Mouse (Mus musculus) forebrain, postnatal 0 days (tissue): ENCODE data around the gene Kctd19. TPM values are rescaled to one million over a fixed set of nuclear protein-coding genes. Genes with fewer than 3 reads are reported as not detected.

Source experiments
- ATAC-seq: fragments of 200-750 bp; cut with Nextera tagmentation; 2 replicates; pipeline ENCODE4 v1.8.0; 2017; ENCODE audit warnings: mild to moderate bottlenecking, moderate library complexity
- DNase-seq: peaks from one replicate; pipeline ENCODE4 v3.0.0-alpha.2; 2015
- H3K27ac ChIP-seq: fragments of 300-500 bp; sonication (generic); 2 replicates; pipeline ENCODE4 v1.5.1; 2014; ENCODE audit warnings: low read depth, mild to moderate bottlenecking, antibody characterized with exemption, low read length, moderate library complexity, mixed read lengths
- H3K27me3 ChIP-seq: fragments of 300-500 bp; sonication (generic); 2 replicates; pipeline ENCODE4 v1.6.1; 2014; ENCODE audit warnings: mild to moderate bottlenecking, low read length, mixed read lengths; ENCODE audit not compliant: insufficient read depth
- H3K36me3 ChIP-seq: fragments of 300-500 bp; sonication (generic); 2 replicates; pipeline ENCODE4 v1.6.1; 2014; ENCODE audit warnings: mild to moderate bottlenecking, moderate library complexity; ENCODE audit not compliant: insufficient read depth
- H3K4me1 ChIP-seq: fragments of 300-500 bp; sonication (generic); 2 replicates; pipeline ENCODE4 v1.6.1; 2014; ENCODE audit warnings: antibody characterized with exemption; ENCODE audit not compliant: insufficient read depth
- H3K4me2 ChIP-seq: fragments of 300-500 bp; sonication (generic); 2 replicates; pipeline ENCODE4 v1.6.1; 2014; ENCODE audit warnings: low read depth, mild to moderate bottlenecking, moderate library complexity
- H3K4me3 ChIP-seq: fragments of 300-500 bp; sonication (generic); 2 replicates; pipeline ENCODE4 v1.5.1; 2014; ENCODE audit warnings: low read depth, low read length, mixed read lengths
- H3K9ac ChIP-seq: fragments of 300-500 bp; sonication (generic); 2 replicates; pipeline ENCODE4 v1.6.1; 2014; ENCODE audit warnings: mild to moderate bottlenecking
- H3K9me3 ChIP-seq: fragments of 300-500 bp; sonication (generic); 2 replicates; pipeline ENCODE4 v1.6.1; 2016; ENCODE audit warnings: low read length
- CTCF ChIP-seq: sonication (generic); IDR thresholded peaks from 2 replicates; pipeline ENCODE4 v1.5.1; 2016; ENCODE audit warnings: antibody characterized with exemption, control low read depth, low read depth
- WGBS: fragments of 180-500 bp; shearing (Covaris S2); extraction: QIAGEN DNeasy Blood & Tissue Kit; methylation state at CpG from one replicate; pipeline ENCODE4 v1.1.7; 2014; 5-methylcytosine and 5-hydroxymethylcytosine counted together
- polyA plus RNA-seq: library from polyadenylated mRNA; unstranded; fragments of >200 nt; fragmentation: Nextera tagmentation; extraction: Ambion mirVana; gene quantifications from 2 replicates; pipeline ENCODE4 v1.2.1, GENCODE M21; 2015
- total RNA-seq: library from RNA; depleted of rRNA; stranded (reverse); fragments of >200 nt; gene quantifications from 2 replicates; pipeline ENCODE4 v1.2.3, GENCODE M21; 2014; rRNA removed

The Kctd19 gene
- total RNA-seq (0.10 and 0.15 TPM in 2 replicates), polyA plus RNA-seq (0.16 and 0.19 TPM in 2 replicates)

GRCm38 (mm10) chr8:105413391-105413790, at the start of gene Kctd19, which contains the start of gene Lrrc36:
TSS of gene Kctd19 (minus strand) at chr8:105413502.
TSS of gene Lrrc36 (plus strand) at chr8:105413571.
- Histone ChIP-seq H3K4me3 (peak within 1 kb of the TSS; percentile 18), H3K27ac (no peak within 1 kb of the TSS), H3K4me2 (peak within 1 kb of the TSS; percentile 44), H3K9ac (no peak within 1 kb of the TSS), H3K4me1 (no peaks in the 10 kb centered on the region), H3K27me3 (peaks cover 5% of the 10 kb centered on the region), H3K36me3 (no peaks in the 10 kb centered on the region), H3K9me3 (no peaks in the 10 kb centered on the region)
- ATAC-seq = peak; percentile 59
- peak; percentile 31 for TF ChIP-seq CTCF
- WGBS = 3% methylated on average over 34 of the region's 34 CpGs
- no peak for DNase-seq

- H3K27ac ChIP-seq = no peak overlapping the region
- WGBS = 74% methylated on average over 13 of the region's 13 CpGs
- ATAC-seq (no peak), DNase-seq (no peak)
- no peaks in the 10 kb centered on the region for H3K36me3 ChIP-seq
- no peak overlapping the region for H3K9ac ChIP-seq
- no peaks in the 10 kb centered on the region for H3K4me1 ChIP-seq
- H3K4me2 ChIP-seq = no peak overlapping the region
- TF ChIP-seq CTCF = no peak
- H3K4me3 ChIP-seq = no peak overlapping the region
- H3K27me3 ChIP-seq = no peaks in the 10 kb centered on the region
- H3K9me3 ChIP-seq = no peaks in the 10 kb centered on the region
Measured at GRCm38 (mm10) chr8:105461085-105461803, 47.9 kb upstream of the Kctd19 start.

GRCm38 (mm10) chr8:105455218-105455617, 41.9 kb upstream of the Kctd19 start:
- Histone ChIP-seq H3K4me1 (no peaks in the 10 kb centered on the region), H3K36me3 (no peaks in the 10 kb centered on the region), H3K9ac (no peak overlapping the region), H3K27me3 (no peaks in the 10 kb centered on the region), H3K9me3 (no peaks in the 10 kb centered on the region), H3K27ac (no peak overlapping the region), H3K4me3 (no peak overlapping the region), H3K4me2 (no peak overlapping the region)
- TF ChIP-seq CTCF = no peak
- no peak for ATAC-seq
- WGBS = 62% methylated on average over 10 of the region's 10 CpGs
- no peak for DNase-seq

- H3K4me3 ChIP-seq = no peak overlapping the region
- TF ChIP-seq CTCF = no peak
- no peaks in the 10 kb centered on the region for H3K36me3 ChIP-seq
- no peak overlapping the region for H3K9ac ChIP-seq
- H3K27ac ChIP-seq = no peak overlapping the region
- H3K27me3 ChIP-seq = no peaks in the 10 kb centered on the region
- H3K4me2 ChIP-seq = no peak overlapping the region
- DNase-seq (no peak), ATAC-seq (no peak)
- no peaks in the 10 kb centered on the region for H3K4me1 ChIP-seq
- no peaks in the 10 kb centered on the region for H3K9me3 ChIP-seq
- WGBS = 67% methylated on average over 5 of the region's 5 CpGs
Measured at GRCm38 (mm10) chr8:105454088-105454487, 40.8 kb upstream of the Kctd19 start.

- WGBS = 81% methylated on average over 5 of the region's 5 CpGs
- DNase-seq = no peak
- Histone ChIP-seq H3K4me1 (no peaks in the 10 kb centered on the region), H3K4me2 (no peak overlapping the region), H3K27ac (no peak overlapping the region), H3K9ac (no peak overlapping the region), H3K9me3 (no peaks in the 10 kb centered on the region), H3K27me3 (no peaks in the 10 kb centered on the region), H3K36me3 (no peaks in the 10 kb centered on the region), H3K4me3 (no peak overlapping the region)
- TF ChIP-seq CTCF = peak; percentile 32
- ATAC-seq = no peak
Measured at GRCm38 (mm10) chr8:105453296-105453695, 40.0 kb upstream of the Kctd19 start.

- Histone ChIP-seq H3K27me3 (no peaks in the 10 kb centered on the region), H3K4me3 (no peak overlapping the region), H3K9me3 (no peaks in the 10 kb centered on the region), H3K4me1 (no peaks in the 10 kb centered on the region), H3K27ac (no peak overlapping the region), H3K4me2 (no peak overlapping the region), H3K9ac (no peak overlapping the region), H3K36me3 (no peaks in the 10 kb centered on the region)
- TF ChIP-seq CTCF = no peak
- no peak for ATAC-seq
- whole genome bisulfite sequencing = 37% methylated on average over 15 of the region's 15 CpGs
- DNase-seq = no peak
Measured at GRCm38 (mm10) chr8:105451903-105452603, 38.8 kb upstream of the Kctd19 start.

GRCm38 (mm10) chr8:105450977-105451376, 37.7 kb upstream of the Kctd19 start:
- no peak for DNase-seq
- 18% methylated on average over 1 of the region's 1 CpGs for whole genome bisulfite sequencing
- no peak overlapping the region for H3K4me2 ChIP-seq
- H3K9me3 ChIP-seq = no peaks in the 10 kb centered on the region
- peaks cover 2% of the 10 kb centered on the region for H3K4me1 ChIP-seq
- no peak for ATAC-seq
- H3K36me3 ChIP-seq = no peaks in the 10 kb centered on the region
- no peaks in the 10 kb centered on the region for H3K27me3 ChIP-seq
- no peak overlapping the region for H3K9ac ChIP-seq
- no peak overlapping the region for H3K27ac ChIP-seq
- no peak for TF ChIP-seq CTCF
- H3K4me3 ChIP-seq = no peak overlapping the region
